Mouse (Mus musculus) liver, embryonic 14.5 days (tissue): Measurements from ENCODE around the gene Psip1. TPM values are rescaled to one million over a fixed set of nuclear protein-coding genes. Genes with fewer than 3 reads are reported as not detected.

Experiments used
- ATAC-seq: fragments of 200-750 bp; cut with Nextera tagmentation; 2 replicates; pipeline ENCODE4 v1.8.0; 2017; ENCODE audit warnings: moderate number of reproducible peaks, mild to moderate bottlenecking, moderate library complexity; ENCODE audit not compliant: insufficient read depth
- DNase-seq, 3 experiments: peaks; one replicate each; pipeline ENCODE4 v3.0.0-alpha.2; 2012 to 2013; ENCODE audit warnings: low read depth in 3 of 3, low spot score in 3 of 3
- H3K27ac ChIP-seq: fragments of 300-500 bp; sonication (generic); 2 replicates; pipeline ENCODE4 v1.5.1; 2014; ENCODE audit warnings: moderate library complexity, mild to moderate bottlenecking, control low read depth, inconsistent platforms
- H3K27me3 ChIP-seq: fragments of 300-500 bp; sonication (generic); 2 replicates; pipeline ENCODE4 v1.6.1; 2014; ENCODE audit warnings: mild to moderate bottlenecking, low read length, moderate library complexity; ENCODE audit not compliant: control insufficient read depth, insufficient read depth
- H3K36me3 ChIP-seq: fragments of 300-500 bp; sonication (generic); replicated peaks from 2 replicates; pipeline ENCODE4 v1.6.1; 2014; ENCODE audit warnings: low read depth; ENCODE audit not compliant: control insufficient read depth, insufficient read depth
- H3K4me1 ChIP-seq, 2 experiments: fragments of 200-500 bp in 1 of 2; fragments of 300-500 bp in 1 of 2; sonication (generic) in 1 of 2; replicated peaks; 2 replicates each; pipeline ENCODE4 v1.6.1; 2012 to 2014; ENCODE audit warnings: antibody characterized with exemption in 1 of 2, inconsistent platforms in 1 of 2, low read length in 1 of 2; ENCODE audit not compliant: control insufficient read depth in 2 of 2, insufficient read depth in 2 of 2
- H3K4me2 ChIP-seq: fragments of 300-500 bp; sonication (generic); 2 replicates; pipeline ENCODE4 v1.6.1; 2014; ENCODE audit warnings: low read depth, mild to moderate bottlenecking, control low read depth, moderate library complexity
- H3K4me3 ChIP-seq, 2 experiments: fragments of 200-500 bp in 1 of 2; fragments of 300-500 bp in 1 of 2; sonication (generic) in 1 of 2; 2 replicates each; pipeline ENCODE4 v1.5.1; 2012 to 2014; ENCODE audit warnings: low read depth in 2 of 2, low read length in 2 of 2, mild to moderate bottlenecking in 2 of 2, control low read depth in 1 of 2, inconsistent platforms in 1 of 2, moderate library complexity in 1 of 2; ENCODE audit not compliant: insufficient read depth in 1 of 2
- H3K9ac ChIP-seq: fragments of 300-500 bp; sonication (generic); replicated peaks from 2 replicates; pipeline ENCODE4 v1.6.1; 2014; ENCODE audit warnings: mild to moderate bottlenecking, control low read depth, moderate library complexity
- H3K9me3 ChIP-seq: fragments of 300-500 bp; sonication (generic); 2 replicates; pipeline ENCODE4 v1.6.1; 2016; ENCODE audit warnings: low read length, mixed read lengths; ENCODE audit not compliant: control insufficient read depth
- CTCF ChIP-seq: IDR thresholded peaks from 2 replicates; pipeline ENCODE4 v1.5.1; 2016; ENCODE audit warnings: antibody characterized with exemption, low read depth, control low read depth
- EP300 ChIP-seq: IDR thresholded peaks from 2 replicates; pipeline ENCODE4 v1.6.1; 2016; ENCODE audit warnings: antibody characterized with exemption, low read depth
- WGBS: fragments of 180-500 bp; shearing (Covaris S2); extraction: QIAGEN DNeasy Blood & Tissue Kit; methylation state at CpG from one replicate; pipeline ENCODE4 v1.1.7; 2014; ENCODE audit not compliant: insufficient replicate concordance; 5-methylcytosine and 5-hydroxymethylcytosine counted together
- polyA plus RNA-seq, 2 experiments: library from polyadenylated mRNA; depleted of rRNA in 1 of 2; stranded (reverse) in 1 of 2; unstranded in 1 of 2; fragments of >200 nt; fragmentation: Nextera tagmentation in 1 of 2; extraction: Ambion mirVana in 1 of 2; gene quantifications; 2 replicates each; pipeline versions ENCODE4 v1.2.1 to v1.2.3; 2012 to 2014

The Psip1 gene
- polyA plus RNA-seq, 2 experiments = 41.4 to 54.7 TPM

- DNase-seq = no peak
- Histone ChIP-seq H3K9ac (no peak overlapping the region), H3K4me3 (no peak overlapping the region), H3K36me3 (peaks cover 8% of the 10 kb centered on the region), H3K27ac (no peak overlapping the region), H3K9me3 (no peaks in the 10 kb centered on the region), H3K4me1 (no peaks in the 10 kb centered on the region), H3K4me2 (no peak overlapping the region), H3K27me3 (no peaks in the 10 kb centered on the region)
- no peak for TF ChIP-seq EP300
- no peak for TF ChIP-seq CTCF
- whole genome bisulfite sequencing = 89% methylated on average over 4 of the region's 4 CpGs
- no peak for ATAC-seq
These were observed 61.1 kb downstream of the Psip1 start for GRCm38 (mm10) chr4:83425119-83425518.

GRCm38 (mm10) chr4:83423641-83424040 is 62.6 kb downstream of the Psip1 start:
- no peak for TF ChIP-seq EP300
- no peak for TF ChIP-seq CTCF
- no peak overlapping the region for H3K4me2 ChIP-seq
- H3K4me1 ChIP-seq = peaks cover 4 to 5% of the 10 kb centered on the region in 2 experiments
- no peaks in the 10 kb centered on the region for H3K27me3 ChIP-seq
- H3K9ac ChIP-seq = no peak overlapping the region
- no peak for DNase-seq
- H3K36me3 ChIP-seq = peaks cover 4% of the 10 kb centered on the region
- ATAC-seq = no peak
- no peaks in the 10 kb centered on the region for H3K9me3 ChIP-seq
- H3K4me3 ChIP-seq = no peak overlapping the region
- 77% methylated on average over 6 of the region's 6 CpGs for WGBS
- no peak overlapping the region for H3K27ac ChIP-seq

GRCm38 (mm10) chr4:83418781-83419180 is 67.5 kb downstream of the Psip1 start:
- Histone ChIP-seq H3K9me3 (no peaks in the 10 kb centered on the region), H3K4me2 (peak overlapping the region; percentile 72), H3K27me3 (no peaks in the 10 kb centered on the region), H3K4me3 (peak overlapping the region; percentile 88 to 99), H3K36me3 (no peaks in the 10 kb centered on the region), H3K27ac (no peak overlapping the region), H3K4me1 (peaks cover 9 to 11% of the 10 kb centered on the region in 2 experiments), H3K9ac (peak overlapping the region; percentile 95)
- no peak for TF ChIP-seq CTCF
- TF ChIP-seq EP300 = no peak
- 60% methylated on average over 2 of the region's 2 CpGs for WGBS
- no peak for ATAC-seq
- DNase-seq = no peak

GRCm38 (mm10) chr4:83417820-83418186 is 68.5 kb downstream of the Psip1 start:
- Histone ChIP-seq H3K9me3 (no peaks in the 10 kb centered on the region), H3K9ac (peak overlapping the region; percentile 95), H3K4me1 (peaks cover 9 to 11% of the 10 kb centered on the region in 2 experiments), H3K36me3 (no peaks in the 10 kb centered on the region), H3K4me3 (peak overlapping the region; percentile 88 to 99), H3K27me3 (no peaks in the 10 kb centered on the region), H3K27ac (no peak overlapping the region; the same call in 1 of the 2 replicates), H3K4me2 (peak overlapping the region; percentile 72)
- under 1% methylated on average over 30 of the region's 30 CpGs for WGBS
- peak; percentile 55 for ATAC-seq
- TF ChIP-seq CTCF (no peak), EP300 (no peak)
- DNase-seq = no peak

- Histone ChIP-seq H3K4me3 (peak within 1 kb of the TSS; percentile 88 to 99), H3K4me1 (peaks cover 9 to 11% of the 10 kb centered on the region in 2 experiments), H3K9me3 (no peaks in the 10 kb centered on the region), H3K4me2 (peak within 1 kb of the TSS; percentile 77), H3K27ac (no peak within 1 kb of the TSS; the same call in 1 of the 2 replicates), H3K27me3 (no peaks in the 10 kb centered on the region), H3K36me3 (no peaks in the 10 kb centered on the region), H3K9ac (peak within 1 kb of the TSS; percentile 95)
- ATAC-seq (peak; percentile 98), DNase-seq (peak; percentile 88 to 90 (median 90))
- TF ChIP-seq CTCF (peak; percentile 46), EP300 (no peak)
- WGBS = 1% methylated on average over 41 of the region's 41 CpGs
These were observed 69.0 kb downstream of the Psip1 start, which contains the start of gene Snapc3 for GRCm38 (mm10) chr4:83417160-83417819. TSS of gene Snapc3 (plus strand) at chr4:83417724.
